In genomic region chr10:94172137-94172536, GRCm38 (mm10) we compare ENCODE assay signal across 18 mouse cellular contexts. TPM values are rescaled to one million over a fixed set of nuclear protein-coding genes. Genes with fewer than 3 reads are reported as not detected.
A peak's percentile ranks its signal among the peaks of the same experiment; 100 is the strongest.
DNase-seq lines count a peak whose midpoint lies in the region; ATAC-seq and TF ChIP-seq lines count a peak whose summit lies in the region.
"Had no signal": no experiment of that assay in that cellular context is flagged by ENCODE, and none has a peak within 500 bp of the region (broad histone marks: within the 10 kb centered on the region; RNA-seq: fewer than 3 reads in every experiment).

No protein-coding gene starts in this region.

- H3K9ac ChIP-seq in forebrain, embryonic 12.5 days, result no peak overlapping the region
- no peak overlapping the region for H3K9ac ChIP-seq in forebrain, embryonic 16.5 days (replicated peaks; ENCODE audit: low read depth, low read length)
- H3K9ac ChIP-seq in liver, adult 2 months (ENCODE audit: low read depth, low read length), result no peak overlapping the region
- H3K9ac ChIP-seq in liver, embryonic 11.5 days (ENCODE audit: low read depth, low read length), result no peak overlapping the region
- H3K9ac ChIP-seq in forebrain, embryonic 13.5 days, result no peak overlapping the region; the same call in 1 of the 2 replicates
- no peak overlapping the region for H3K9ac ChIP-seq in intestine, postnatal 0 days (ENCODE audit: low read depth, low read length)
- H3K9ac ChIP-seq: kidney, embryonic 15.5 days; limb, embryonic 12.5 days; liver, embryonic 15.5 days had no signal

- no peaks in the 10 kb centered on the region for H3K27me3 ChIP-seq in forebrain, embryonic 12.5 days
- no peaks in the 10 kb centered on the region for H3K27me3 ChIP-seq in forebrain, embryonic 16.5 days (replicated peaks; ENCODE audit: control insufficient read depth, insufficient read depth, low read length)
- no peaks in the 10 kb centered on the region for H3K27me3 ChIP-seq in liver, adult 2 months (ENCODE audit: control insufficient read depth, insufficient read depth, low read length)
- H3K27me3 ChIP-seq in liver, embryonic 11.5 days (replicated peaks; ENCODE audit: control insufficient read depth, insufficient read depth, low read length), result no peaks in the 10 kb centered on the region
- H3K27me3 ChIP-seq in forebrain, embryonic 13.5 days, result no peaks in the 10 kb centered on the region
- no peaks in the 10 kb centered on the region for H3K27me3 ChIP-seq in intestine, postnatal 0 days (replicated peaks; ENCODE audit: control insufficient read depth, insufficient read depth, low read length)
- H3K27me3 ChIP-seq: CH12.LX; kidney, embryonic 15.5 days; limb, embryonic 12.5 days; liver, embryonic 15.5 days had no signal

- peaks cover 4% of the 10 kb centered on the region; the same call in 1 of the 2 replicates for H3K9me3 ChIP-seq in forebrain, embryonic 12.5 days
- H3K9me3 ChIP-seq in forebrain, embryonic 16.5 days (ENCODE audit: control insufficient read depth, low read length), result no peaks in the 10 kb centered on the region
- no peaks in the 10 kb centered on the region; the same call in 1 of the 2 replicates for H3K9me3 ChIP-seq in liver, embryonic 11.5 days (ENCODE audit: control insufficient read depth, low read length)
- H3K9me3 ChIP-seq in forebrain, embryonic 13.5 days (replicated peaks), result no peaks in the 10 kb centered on the region
- no peaks in the 10 kb centered on the region for H3K9me3 ChIP-seq in intestine, postnatal 0 days (ENCODE audit: control insufficient read depth)
- H3K9me3 ChIP-seq: liver, embryonic 15.5 days had no signal

- TF ChIP-seq CTCF in liver, adult 2 months (IDR thresholded peaks at IDR 0.05; ENCODE audit: low read depth, low read length), result no peak
- no peak for TF ChIP-seq CTCF in intestine, postnatal 0 days (IDR thresholded peaks at IDR 0.05; ENCODE audit: low read depth)

- ATAC-seq in forebrain, embryonic 12.5 days (ENCODE audit: low FRiP score), result no peak
- no peak for ATAC-seq in forebrain, embryonic 16.5 days
- ATAC-seq in liver, embryonic 11.5 days (replicated peaks; ENCODE audit: low FRiP score), result no peak
- no peak for ATAC-seq in forebrain, embryonic 13.5 days
- ATAC-seq in intestine, postnatal 0 days, result no peak
- ATAC-seq: inflammation-experienced regulatory T-cells, adult 6 months had no signal

- peak overlapping the region; percentile 9; the same call in 1 of the 2 replicates for H3K27ac ChIP-seq in forebrain, embryonic 12.5 days
- no peak overlapping the region for H3K27ac ChIP-seq in forebrain, embryonic 16.5 days (ENCODE audit: low read length)
- H3K27ac ChIP-seq in liver, adult 2 months (replicated peaks; ENCODE audit: insufficient read depth, low read depth, low read length), result peak overlapping the region; percentile 78
- H3K27ac ChIP-seq in liver, embryonic 11.5 days (ENCODE audit: low read depth, low read length), result no peak overlapping the region
- peak overlapping the region; percentile 36; the same call in 1 of the 2 replicates for H3K27ac ChIP-seq in forebrain, embryonic 13.5 days
- peak overlapping the region; percentile 79; the same call in 1 of the 2 replicates for H3K27ac ChIP-seq in intestine, postnatal 0 days (ENCODE audit: low read depth, low read length)
- H3K27ac ChIP-seq: kidney, embryonic 15.5 days; limb, embryonic 12.5 days had no signal

- peak overlapping the region; percentile 27 for H3K4me2 ChIP-seq in forebrain, embryonic 12.5 days
- H3K4me2 ChIP-seq in forebrain, embryonic 16.5 days (ENCODE audit: low read length), result no peak overlapping the region
- no peak overlapping the region for H3K4me2 ChIP-seq in liver, embryonic 11.5 days
- peak overlapping the region; percentile 22 for H3K4me2 ChIP-seq in forebrain, embryonic 13.5 days
- no peak overlapping the region for H3K4me2 ChIP-seq in intestine, postnatal 0 days (replicated peaks; ENCODE audit: low read depth)
- H3K4me2 ChIP-seq: kidney, embryonic 15.5 days; limb, embryonic 12.5 days; liver, embryonic 15.5 days had no signal

- TF ChIP-seq POLR2A in liver, adult 2 months (IDR thresholded peaks at IDR 0.05; ENCODE audit: extremely low read depth, insufficient read depth, low read length), result no peak

- no peaks in the 10 kb centered on the region for H3K79me2 ChIP-seq in liver, adult 2 months (ENCODE audit: control insufficient read depth, insufficient read depth, low read length)

- peaks cover 28% of the 10 kb centered on the region for H3K4me1 ChIP-seq in forebrain, embryonic 12.5 days
- H3K4me1 ChIP-seq in forebrain, embryonic 16.5 days (replicated peaks; ENCODE audit: control insufficient read depth, insufficient read depth, low read length), result peaks cover 14% of the 10 kb centered on the region
- peaks cover 3% of the 10 kb centered on the region; the same call in 1 of the 2 replicates for H3K4me1 ChIP-seq in liver, adult 2 months (ENCODE audit: control insufficient read depth, insufficient read depth, low read length)
- H3K4me1 ChIP-seq in liver, embryonic 11.5 days (replicated peaks; ENCODE audit: control insufficient read depth, insufficient read depth, low read length), result no peaks in the 10 kb centered on the region
- H3K4me1 ChIP-seq in forebrain, embryonic 13.5 days, result peaks cover 26% of the 10 kb centered on the region
- no peaks in the 10 kb centered on the region; the same call in 1 of the 2 replicates for H3K4me1 ChIP-seq in intestine, postnatal 0 days (replicated peaks; ENCODE audit: control insufficient read depth, insufficient read depth, low read length)
- H3K4me1 ChIP-seq: kidney, embryonic 15.5 days; limb, embryonic 12.5 days; liver, embryonic 15.5 days had no signal

- WGBS in forebrain, embryonic 12.5 days, result 37% methylated on average over 11 of the region's 11 CpGs
- WGBS in forebrain, embryonic 16.5 days, result 34% methylated on average over 11 of the region's 11 CpGs
- WGBS in liver, adult 2 months, result 85% methylated on average over 11 of the region's 11 CpGs
- 85% methylated on average over 11 of the region's 11 CpGs for WGBS in liver, embryonic 11.5 days
- 41% methylated on average over 11 of the region's 11 CpGs for WGBS in forebrain, embryonic 13.5 days
- 87% methylated on average over 11 of the region's 11 CpGs for WGBS in intestine, postnatal 0 days

- intact Hi-C loops in left cerebral cortex, postnatal 25 days (cut with DNase I), result no loop called here

- DNase-seq in liver, adult 2 months (ENCODE audit: extremely low read depth, low read depth, low spot score), result no peak
- no peak for DNase-seq in liver, embryonic 11.5 days (ENCODE audit: low spot score)
- no peak for DNase-seq in urinary bladder, postnatal 10 days (ENCODE audit: low spot score)
- DNase-seq in left cerebral cortex, postnatal 25 days (ENCODE audit: low spot score in 2 of 2), result no peak
- DNase-seq: cerebellum, adult 11-12 months; cerebellum, postnatal 25 days; gastrocnemius, postnatal 25 days; right cerebral cortex, adult 18-20 months; thymus, adult 18-20 months had no signal

- H3K4me3 ChIP-seq in forebrain, embryonic 12.5 days (replicated peaks), result no peak overlapping the region
- no peak overlapping the region for H3K4me3 ChIP-seq in forebrain, embryonic 16.5 days (replicated peaks; ENCODE audit: low read length)
- no peak overlapping the region for H3K4me3 ChIP-seq in liver, adult 2 months (ENCODE audit: insufficient read depth, low read depth, low read length)
- no peak overlapping the region for H3K4me3 ChIP-seq in liver, embryonic 11.5 days (ENCODE audit: low read depth, low read length)
- H3K4me3 ChIP-seq in forebrain, embryonic 13.5 days, result no peak overlapping the region
- H3K4me3 ChIP-seq in intestine, postnatal 0 days (ENCODE audit: low read depth, low read length), result no peak overlapping the region
- H3K4me3 ChIP-seq: kidney, embryonic 15.5 days; limb, embryonic 12.5 days; liver, embryonic 15.5 days had no signal

- peaks cover 58% of the 10 kb centered on the region for H3K36me3 ChIP-seq in forebrain, embryonic 12.5 days (replicated peaks)
- peaks cover 12% of the 10 kb centered on the region for H3K36me3 ChIP-seq in forebrain, embryonic 16.5 days (ENCODE audit: control insufficient read depth, insufficient read depth)
- H3K36me3 ChIP-seq in liver, adult 2 months (ENCODE audit: control insufficient read depth, insufficient read depth, low read length), result peaks cover 49% of the 10 kb centered on the region
- H3K36me3 ChIP-seq in liver, embryonic 11.5 days (ENCODE audit: control insufficient read depth, insufficient read depth, low read length), result peaks cover 37% of the 10 kb centered on the region
- peaks cover 63% of the 10 kb centered on the region for H3K36me3 ChIP-seq in forebrain, embryonic 13.5 days (ENCODE audit: poor library complexity, severe bottlenecking)
- H3K36me3 ChIP-seq in intestine, postnatal 0 days (ENCODE audit: control insufficient read depth, insufficient read depth), result peaks cover 45% of the 10 kb centered on the region

RNA-seq across cellular contexts. Expression of gene Nr2c1, which starts 24.3 kb away (rescaled TPM):
- polyA plus RNA-seq in forebrain, embryonic 12.5 days (2016; fragmentation: Nextera tagmentation; extraction: Ambion mirVana), result 11.9 and 12.1 TPM in 2 replicates
- 7.9 and 8.8 TPM in 2 replicates for polyA plus RNA-seq in forebrain, embryonic 16.5 days (2015; fragmentation: Nextera tagmentation; extraction: Ambion mirVana)
- total RNA-seq in liver, adult 2 months (2014; rRNA removed), result 6.4 and 8.3 TPM in 2 replicates
- polyA plus RNA-seq in liver, adult 2 months (2012; rRNA removed), result 3.4 and 3.7 TPM in 2 replicates
- 6.4 and 7.4 TPM in 2 replicates for polyA plus RNA-seq in liver, embryonic 11.5 days (2014; fragmentation: Nextera tagmentation; extraction: Ambion mirVana)
- 7.8 and 8.6 TPM in 2 replicates for polyA plus RNA-seq in forebrain, embryonic 13.5 days (2015; fragmentation: Nextera tagmentation; extraction: Ambion mirVana)
- 3.8 and 4.2 TPM in 2 replicates for polyA plus RNA-seq in intestine, postnatal 0 days (2015; fragmentation: Nextera tagmentation; extraction: Ambion mirVana)
- 1 to 10 TPM; 7.8 to 8.3 TPM for total RNA-seq in left cerebral cortex, postnatal 25 days (2021)

RNA-seq across cellular contexts. Expression of gene Ndufa12, which starts 26.4 kb away (rescaled TPM):
- 445 and 465 TPM in 2 replicates for polyA plus RNA-seq in forebrain, embryonic 12.5 days (2016; fragmentation: Nextera tagmentation; extraction: Ambion mirVana)
- 273 and 291 TPM in 2 replicates for polyA plus RNA-seq in forebrain, embryonic 16.5 days (2015; fragmentation: Nextera tagmentation; extraction: Ambion mirVana)
- 205 and 237 TPM in 2 replicates for total RNA-seq in liver, adult 2 months (2014; rRNA removed)
- 74.6 and 83.6 TPM in 2 replicates for polyA plus RNA-seq in liver, adult 2 months (2012; rRNA removed)
- 419 and 432 TPM in 2 replicates for polyA plus RNA-seq in liver, embryonic 11.5 days (2014; fragmentation: Nextera tagmentation; extraction: Ambion mirVana)
- polyA plus RNA-seq in forebrain, embryonic 13.5 days (2015; fragmentation: Nextera tagmentation; extraction: Ambion mirVana), result 376 and 416 TPM in 2 replicates
- 534 and 563 TPM in 2 replicates for polyA plus RNA-seq in intestine, postnatal 0 days (2015; fragmentation: Nextera tagmentation; extraction: Ambion mirVana)
- total RNA-seq in left cerebral cortex, postnatal 25 days (2021), result 100 to 1,000 TPM; 214 to 234 TPM

Comparison
In these comparisons a context has a peak if more than half of its experiments do, and no peak if none do; other contexts are left out.
1. H3K27ac ChIP-seq: peak in forebrain, embryonic 12.5 days (single experiment), liver, adult 2 months (single experiment), forebrain, embryonic 13.5 days (single experiment) and intestine, postnatal 0 days (single experiment); none in forebrain, embryonic 16.5 days (single experiment) and liver, embryonic 11.5 days (single experiment).
2. H3K4me2 ChIP-seq: peak in forebrain, embryonic 12.5 days (single experiment) and forebrain, embryonic 13.5 days (single experiment); none in forebrain, embryonic 16.5 days (single experiment), liver, embryonic 11.5 days (single experiment) and intestine, postnatal 0 days (single experiment).